Mouse (Mus musculus) testis, adult 2 months (tissue): ENCODE measurements at regions not wholly inside any gene's neighbourhood (a gene's known extent, or its start where the extent isn't known, plus 50 kb on each side); places are given as distances from the start of the nearest gene placed in this dataset.

Source experiments
- CTCF ChIP-seq: fragments of 200-500 bp; IDR thresholded peaks from 2 replicates; pipeline ENCODE4 v1.5.1; 2012; ENCODE audit warnings: low read depth, mild to moderate bottlenecking, inconsistent platforms, low read length, moderate library complexity; ENCODE audit not compliant: control insufficient read depth, insufficient read depth, insufficient replicate concordance
- POLR2A ChIP-seq: fragments of 200-500 bp; IDR thresholded peaks from 2 replicates; pipeline ENCODE4 v1.6.1; 2012; ENCODE audit warnings: low read depth, mild to moderate bottlenecking, inconsistent platforms, low read length, moderate library complexity; ENCODE audit not compliant: control insufficient read depth

DNA sequence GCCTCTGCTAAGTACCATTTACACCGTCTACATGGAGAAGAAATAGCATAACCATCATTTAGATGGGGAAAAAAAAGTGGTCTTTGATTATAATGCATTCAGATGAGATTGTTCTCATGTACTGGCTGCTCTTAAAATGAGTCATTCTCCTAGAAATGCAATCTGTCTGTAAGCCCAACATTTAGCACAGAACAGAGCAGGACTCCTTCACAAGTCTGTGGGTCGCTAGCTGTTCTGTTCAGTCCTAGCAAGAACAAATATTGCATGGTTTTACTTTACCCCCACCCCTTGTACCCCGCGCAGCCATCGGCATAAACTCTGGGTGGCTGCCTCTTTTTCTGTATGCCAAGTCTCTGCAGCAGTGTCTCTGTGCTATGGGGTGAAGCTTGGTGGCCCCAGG, 685.4 kb downstream of the Tmem132b start:
- no peak for TF ChIP-seq CTCF
- TF ChIP-seq POLR2A: no peak
